Mouse (Mus musculus) cerebellum, postnatal 4 days (tissue): ENCODE results near the gene Adh5.

Experiments used
- DNase-seq, 2 experiments: peaks; one replicate each; pipeline ENCODE4 v3.0.0; 2022; ENCODE audit warnings: low spot score in 2 of 2, mixed read lengths in 1 of 2

Gene Adh5

DNA sequence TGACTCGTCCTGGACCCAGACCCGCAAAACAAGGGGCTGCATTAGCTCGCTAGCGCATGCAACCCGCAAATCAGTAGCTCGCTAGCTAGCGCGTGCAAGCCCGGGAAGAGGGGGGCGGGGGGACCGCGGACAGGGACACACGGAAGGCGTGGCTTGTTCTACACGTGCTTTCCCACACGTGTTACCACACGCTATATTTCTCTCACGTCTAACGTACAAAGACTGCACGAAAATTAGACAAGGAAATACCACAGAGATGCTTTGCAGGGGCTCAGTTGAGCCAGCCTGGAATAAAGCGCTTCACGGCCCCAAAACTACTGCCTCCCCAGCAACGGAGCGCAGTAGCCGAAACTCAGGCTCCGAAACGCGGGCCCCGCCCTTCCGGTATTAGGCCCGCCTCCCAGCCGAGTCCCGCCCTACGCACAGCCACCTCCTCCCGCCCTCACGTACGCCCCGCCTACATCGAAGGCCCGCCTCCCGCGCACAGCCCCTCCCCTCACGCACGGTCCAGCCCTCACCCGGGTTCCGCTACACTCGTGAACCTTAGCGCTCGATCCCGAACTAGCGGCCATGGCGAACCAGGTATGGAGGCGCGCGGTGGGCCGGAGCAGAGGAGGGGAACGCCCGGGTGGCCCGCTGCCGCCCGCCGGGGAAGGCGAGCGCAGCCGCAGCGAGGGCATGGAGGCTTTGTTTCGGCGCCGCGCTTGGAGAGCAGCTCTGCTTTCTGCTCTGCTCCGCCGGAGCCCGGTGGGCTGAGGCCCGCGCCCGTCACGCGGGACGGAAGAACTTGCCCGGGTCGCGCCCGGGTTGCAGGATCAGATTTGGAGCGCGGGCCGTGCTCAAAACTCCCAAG is at the start of gene Adh5:
Adh5 (plus strand) TSS at position 482 of the 853 bp plus-strand sequence.
- peak; percentile 78 to 84 for DNase-seq

DNA sequence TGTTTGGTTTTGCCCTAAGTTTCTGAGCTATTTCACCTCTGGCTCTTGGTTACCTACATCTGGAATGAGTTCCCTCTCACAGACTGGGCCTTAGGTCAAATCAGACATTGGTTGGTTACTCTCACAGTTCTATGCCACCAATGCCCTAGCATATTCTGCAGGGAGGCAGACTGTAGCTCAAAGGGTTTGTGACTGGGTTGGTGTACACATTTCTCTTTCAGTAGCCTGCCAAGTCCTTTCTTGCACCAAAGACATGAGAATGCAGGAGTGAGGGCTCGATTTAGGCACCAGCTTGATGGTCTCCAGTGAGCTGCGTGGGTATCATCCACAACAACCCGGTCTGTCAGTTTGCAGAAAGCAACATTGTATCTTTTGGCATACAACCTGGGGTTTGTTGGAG is 38.0 kb upstream of the Adh5 start:
- DNase-seq = no peak

- peak in 1 of 2 experiments; percentile 44 for DNase-seq
Observed at GRCm38 (mm10) chr3:138405341-138405740, 37.6 kb upstream of the Adh5 start.

- no peak for DNase-seq
Observed at GRCm38 (mm10) chr3:138405840-138406239, 37.1 kb upstream of the Adh5 start.

DNA sequence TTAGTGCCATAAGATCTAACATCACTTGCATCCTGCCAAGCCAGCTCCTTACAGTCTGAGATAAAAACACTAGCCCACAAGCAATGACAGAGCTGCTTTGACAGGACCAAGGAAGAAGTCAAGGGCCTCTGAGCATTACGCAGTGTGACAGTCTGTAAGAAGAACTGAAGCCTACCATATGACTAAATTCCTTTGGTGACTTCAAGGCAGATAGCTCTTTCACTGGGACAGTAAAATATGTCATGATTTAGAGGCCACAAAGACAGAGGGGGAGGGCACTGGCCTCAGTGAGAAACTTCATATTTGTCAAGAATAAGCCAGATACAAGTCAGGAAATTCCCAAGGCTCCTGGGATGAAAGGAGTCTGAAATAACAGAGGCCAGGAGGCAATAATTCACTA is 35.0 kb upstream of the Adh5 start:
- no peak for DNase-seq

DNA sequence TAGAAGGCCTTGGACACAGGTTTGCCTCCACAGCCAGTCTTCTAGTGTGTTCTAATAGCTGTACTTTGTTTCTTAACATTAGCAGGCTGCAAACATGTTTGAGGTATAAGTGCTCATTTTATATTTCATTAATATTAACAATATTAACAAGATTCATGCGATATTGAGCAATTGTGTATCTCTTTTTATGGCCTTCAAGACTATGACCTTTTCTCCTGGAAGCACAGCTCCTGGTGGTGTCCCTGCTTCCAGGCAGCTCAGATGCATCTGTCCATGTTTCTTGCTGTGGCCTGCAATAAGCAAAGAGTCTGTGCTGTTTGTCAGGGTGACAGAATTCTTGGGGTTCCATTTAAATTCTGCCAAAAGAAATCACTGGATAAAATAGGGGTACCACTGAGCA is 33.3 kb upstream of the Adh5 start:
- no peak for DNase-seq

DNA sequence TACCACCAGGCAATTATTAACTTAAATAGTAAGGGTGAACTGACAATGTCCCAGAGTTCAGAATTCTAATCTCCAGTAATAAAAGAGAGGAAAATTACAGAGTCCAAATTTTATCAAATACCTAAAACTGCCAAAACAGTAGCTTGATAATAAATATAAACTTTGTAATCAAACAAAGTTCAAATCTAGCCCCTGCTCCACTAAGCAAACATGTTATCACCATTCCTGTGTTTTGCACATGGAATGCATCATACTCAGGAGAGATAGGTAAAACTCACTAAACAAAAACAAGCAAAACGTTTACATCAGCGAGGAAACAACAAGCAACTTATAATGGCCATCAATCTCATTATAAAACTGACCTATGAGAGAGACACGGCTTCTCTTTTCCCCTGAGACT is 32.7 kb upstream of the Adh5 start:
- DNase-seq = no peak

GRCm38 (mm10) chr3:138415121-138415690 is 27.7 kb upstream of the Adh5 start, which contains the start of gene Adh4:
Gene Adh4 (plus strand): TSS chr3:138415466.
- no peak for DNase-seq

- DNase-seq = no peak
Observed at GRCm38 (mm10) chr3:138419369-138419768, 23.5 kb upstream of the Adh5 start.

GRCm38 (mm10) chr3:138420385-138420784 is 22.5 kb upstream of the Adh5 start:
- DNase-seq = no peak

- DNase-seq = no peak
Observed at GRCm38 (mm10) chr3:138423664-138424063, 19.2 kb upstream of the Adh5 start.

DNA sequence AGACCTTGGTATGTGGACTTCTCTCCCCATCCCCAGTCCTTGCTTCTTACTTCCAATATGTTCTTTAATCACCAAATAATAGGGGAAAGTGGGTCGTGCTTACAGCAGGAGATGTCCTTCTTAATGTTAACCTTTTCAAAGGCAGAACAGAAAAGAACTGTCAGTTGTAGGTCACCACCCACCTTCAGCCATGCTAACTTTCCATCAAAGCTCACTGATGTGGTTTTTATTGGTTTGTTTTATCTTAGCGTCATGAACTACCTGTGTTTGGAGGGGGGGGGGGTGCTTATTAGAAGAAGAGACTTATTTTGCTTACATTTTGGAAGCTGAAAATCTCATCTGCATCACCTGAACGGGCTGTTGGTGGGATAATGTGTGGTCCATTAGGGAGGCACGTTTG is 18.6 kb upstream of the Adh5 start:
- no peak for DNase-seq

DNA sequence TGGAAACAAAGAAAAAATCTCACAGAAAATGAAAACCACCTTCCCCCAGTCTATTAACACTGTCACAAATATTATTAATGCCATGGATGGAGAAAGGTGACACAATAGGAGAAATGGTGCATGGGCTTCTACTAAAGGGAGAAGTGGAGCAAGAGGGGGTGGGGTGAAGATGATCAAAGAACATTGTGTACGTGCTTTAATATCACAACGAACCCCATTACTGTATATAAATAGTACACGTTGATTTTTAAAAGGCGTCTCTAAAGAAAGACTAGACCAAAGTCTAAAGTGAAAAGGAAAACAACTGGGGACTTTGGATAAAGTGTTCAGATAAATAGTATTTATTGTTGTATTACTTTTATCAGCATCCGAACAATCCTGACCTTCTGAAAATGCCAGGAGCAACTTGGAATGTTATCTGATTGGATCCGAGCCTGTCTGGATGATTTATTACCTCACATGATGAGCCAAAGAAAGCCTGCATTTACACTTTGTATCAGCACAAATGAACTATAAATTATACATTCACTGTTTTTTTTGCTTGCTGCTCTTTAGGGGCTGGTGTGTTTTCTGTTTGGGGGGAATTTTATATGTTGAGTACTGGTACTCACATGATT is 12.4 kb upstream of the Adh5 start:
- DNase-seq = no peak

DNA sequence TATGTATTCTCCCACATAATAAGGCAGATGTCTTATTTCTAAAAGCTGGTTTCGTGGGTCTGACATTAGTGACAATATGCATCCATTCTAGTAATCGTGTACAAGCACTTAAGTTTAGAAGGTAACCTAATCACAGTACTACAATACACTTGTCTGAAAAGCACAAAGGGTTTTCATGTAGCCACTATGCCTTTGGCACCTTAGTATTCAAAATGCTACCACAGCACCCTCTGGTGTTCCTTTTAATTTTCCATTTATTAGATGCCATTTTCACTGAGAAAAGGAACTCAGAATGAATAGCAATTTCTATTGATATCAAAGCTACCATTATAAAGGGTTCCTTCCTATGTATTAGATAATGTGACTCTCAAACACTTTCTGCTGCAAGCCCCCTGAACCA is 11.1 kb upstream of the Adh5 start:
- no peak for DNase-seq

DNA sequence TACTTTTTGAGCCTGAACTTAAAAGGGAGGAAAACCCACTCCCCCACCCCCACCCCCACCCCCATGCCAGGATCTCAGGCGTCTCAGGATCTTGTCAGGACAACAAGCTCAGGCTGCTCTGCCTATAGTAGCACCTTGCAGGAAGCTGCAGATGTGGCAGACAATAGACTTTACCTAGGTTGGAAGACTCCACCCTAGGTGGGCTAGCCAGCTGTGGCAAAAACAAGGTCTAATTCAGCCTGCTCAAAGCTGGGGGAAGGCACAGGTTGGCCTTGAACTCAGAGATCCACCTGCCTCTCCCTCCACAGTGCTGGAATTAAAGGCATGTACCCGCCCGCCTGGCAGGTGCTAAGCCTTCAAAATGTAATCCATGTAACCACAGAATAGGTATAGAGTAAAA is 4.2 kb upstream of the Adh5 start:
- DNase-seq = no peak

DNA sequence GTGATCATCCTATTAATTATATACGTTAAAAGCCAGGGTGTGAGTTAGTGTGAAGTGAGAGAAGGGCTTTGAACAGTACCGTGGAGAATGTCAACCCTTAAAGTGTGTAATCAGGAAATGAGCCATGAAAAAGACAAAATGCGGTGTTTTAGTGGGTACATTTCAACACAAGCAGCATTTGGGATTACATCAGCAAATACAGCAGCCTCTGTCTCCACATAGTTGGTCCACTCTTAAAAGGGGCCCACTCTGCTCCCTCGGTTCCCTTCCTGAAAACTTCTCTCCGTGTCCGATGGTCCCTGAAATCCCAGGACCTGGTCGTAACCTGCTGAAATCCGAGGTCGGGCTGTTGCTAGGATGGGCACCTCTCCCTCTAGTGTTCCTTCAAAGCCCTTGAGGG is 690 bp upstream of the Adh5 start:
- no peak for DNase-seq

- DNase-seq = no peak
Observed at GRCm38 (mm10) chr3:138443465-138443771, 525 bp downstream of the Adh5 start.

- DNase-seq = no peak
Observed at GRCm38 (mm10) chr3:138448077-138448860, 5.4 kb downstream of the Adh5 start.

DNA sequence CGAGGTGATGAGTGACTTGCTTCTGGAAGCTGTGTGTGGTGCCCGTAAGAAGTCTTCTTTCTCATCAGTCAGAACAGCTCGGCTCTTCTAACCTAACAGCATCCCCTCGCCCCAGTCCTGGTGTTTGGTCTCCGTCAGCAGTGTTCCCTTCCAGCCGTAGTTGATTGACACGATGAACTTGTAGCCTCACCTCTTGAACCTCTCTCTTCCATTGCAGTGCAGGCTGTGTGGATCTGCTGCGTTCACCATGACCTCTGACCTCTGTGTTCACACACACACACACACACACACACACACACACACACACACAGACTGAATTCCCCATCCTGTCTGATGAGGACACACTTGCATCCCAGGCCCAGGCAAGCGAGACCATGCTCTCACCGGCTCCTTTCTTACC is 9.3 kb downstream of the Adh5 start:
- no peak for DNase-seq

- no peak for DNase-seq
Observed at GRCm38 (mm10) chr3:138454234-138454633, 11.3 kb downstream of the Adh5 start.

GRCm38 (mm10) chr3:138454711-138455435 is 12.0 kb downstream of the Adh5 start:
- DNase-seq = no peak

DNA sequence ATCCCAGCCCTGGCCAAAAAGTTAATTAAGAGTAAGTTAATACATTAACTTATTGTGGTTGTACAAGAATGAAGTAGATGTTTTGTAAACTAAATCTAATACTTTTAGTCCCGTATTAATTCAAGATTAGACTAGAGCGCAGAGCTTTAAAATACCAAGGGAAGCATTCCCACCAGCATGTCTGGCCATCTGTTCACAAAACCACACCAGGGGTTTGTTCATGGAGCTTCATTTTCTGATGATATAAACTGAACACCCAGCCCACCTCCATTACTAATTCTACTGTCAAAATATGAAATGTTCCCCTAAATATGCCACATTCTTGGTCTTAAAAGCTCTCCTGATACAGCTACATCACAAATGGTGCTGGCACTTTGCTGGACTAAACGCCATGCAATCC is 15.5 kb downstream of the Adh5 start:
- no peak for DNase-seq
